Mouse (Mus musculus) c-Kit-positive CD71-positive TER-119-positive erythroid progenitor cells, embryonic 14.5 days (primary cell): Measurements from ENCODE around the gene Olfr545.
"Not testable (repeated sequence)": the region's sequence is repeated elsewhere in the genome, so short reads cannot be mapped to it uniquely, and the experiment has no call there.

ENCODE experiments used
- DNase-seq: peaks from one replicate; pipeline ENCODE4 v3.0.0-alpha.2; 2013; ENCODE audit warnings: low spot score

The Olfr545 gene

DNA sequence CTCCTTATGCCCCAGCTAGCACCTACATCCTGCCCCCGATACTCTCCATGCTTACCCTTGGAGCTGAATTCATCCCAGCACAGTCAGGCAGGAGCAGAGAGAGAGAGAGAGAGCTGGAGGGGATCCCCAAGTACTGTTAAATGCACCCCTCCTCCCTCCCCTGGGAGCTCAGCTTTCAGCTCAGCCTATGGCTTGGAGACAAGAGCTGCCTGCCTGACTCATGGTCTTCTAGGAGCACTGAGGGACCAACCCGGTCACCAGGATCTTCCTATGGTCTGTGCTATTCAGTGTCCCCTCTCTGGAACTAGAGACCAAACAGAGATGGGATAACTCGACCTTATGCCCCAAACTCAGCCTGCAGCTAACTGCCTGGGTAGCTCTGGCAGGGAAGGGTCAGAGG lies at the start of gene Olfr545:
Gene Olfr545, minus strand, starts transcription at position 101 of the 400 bp plus-strand sequence.
- no peak for DNase-seq

DNA sequence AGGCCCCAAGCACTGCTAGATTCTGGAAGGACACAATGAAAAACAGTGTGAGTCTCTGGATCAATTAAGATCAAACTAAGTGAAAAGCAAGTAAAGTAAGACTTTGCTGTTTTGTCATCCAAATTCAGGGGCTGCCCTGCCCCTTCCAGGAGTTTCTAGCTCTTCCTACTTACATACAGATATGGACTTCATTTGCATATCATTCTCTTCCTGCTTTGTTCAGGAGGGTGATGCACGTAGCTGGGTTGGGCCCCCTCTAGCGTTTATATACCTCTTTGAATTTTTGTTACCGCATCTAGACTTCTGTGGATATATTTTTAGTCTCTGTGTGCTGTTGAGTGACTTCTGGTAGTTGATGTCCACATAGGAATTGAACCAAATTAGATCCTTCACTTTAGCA lies 41.9 kb upstream of the Olfr545 start:
- DNase-seq: no peak

DNA sequence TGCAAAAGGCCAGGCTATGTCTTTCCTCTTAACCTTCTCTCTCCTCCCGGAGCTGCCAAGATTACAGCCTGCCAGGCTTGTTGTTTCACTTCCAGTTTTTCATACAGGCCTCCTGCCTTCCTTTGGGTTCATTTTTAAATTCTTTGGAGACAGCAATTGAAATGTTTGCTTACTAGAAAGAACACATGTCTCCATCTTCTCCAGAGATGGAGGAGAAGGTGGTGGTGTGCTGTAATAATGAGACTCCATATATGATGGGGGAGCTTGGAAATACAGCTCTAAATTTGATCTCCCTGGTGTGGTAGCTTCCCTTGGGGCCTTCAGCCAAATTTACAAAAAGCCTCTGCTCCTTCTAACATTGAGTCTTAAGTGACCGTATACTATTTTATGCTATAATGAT lies 41.2 kb upstream of the Olfr545 start, which contains the start of gene Olfr548-ps1:
Gene Olfr548-ps1, plus strand, starts transcription at position 301 of the 400 bp plus-strand sequence.
- DNase-seq: no peak

DNA sequence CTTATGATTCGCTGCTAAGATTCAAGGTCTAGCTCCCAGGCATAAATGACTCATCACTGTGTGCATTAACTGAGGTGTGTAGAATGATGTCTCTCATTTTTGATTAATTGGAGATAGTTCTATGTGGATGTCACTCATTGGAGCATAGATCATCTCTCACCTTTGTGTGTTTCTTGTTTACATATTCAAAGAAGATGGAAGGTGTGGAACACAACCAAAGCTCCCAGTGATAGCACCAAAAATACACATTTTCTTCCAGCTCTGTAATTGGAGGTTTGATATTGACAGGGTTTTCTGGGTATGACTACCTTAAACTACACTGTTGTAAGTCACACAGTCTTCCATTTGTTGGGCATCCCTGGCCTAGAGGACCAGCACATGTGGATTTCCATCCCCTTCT lies 35.1 kb upstream of the Olfr545 start, which contains the start of gene Olfr547:
Gene Olfr547, plus strand, starts transcription at position 301 of the 400 bp plus-strand sequence.
- DNase-seq: no peak

DNA sequence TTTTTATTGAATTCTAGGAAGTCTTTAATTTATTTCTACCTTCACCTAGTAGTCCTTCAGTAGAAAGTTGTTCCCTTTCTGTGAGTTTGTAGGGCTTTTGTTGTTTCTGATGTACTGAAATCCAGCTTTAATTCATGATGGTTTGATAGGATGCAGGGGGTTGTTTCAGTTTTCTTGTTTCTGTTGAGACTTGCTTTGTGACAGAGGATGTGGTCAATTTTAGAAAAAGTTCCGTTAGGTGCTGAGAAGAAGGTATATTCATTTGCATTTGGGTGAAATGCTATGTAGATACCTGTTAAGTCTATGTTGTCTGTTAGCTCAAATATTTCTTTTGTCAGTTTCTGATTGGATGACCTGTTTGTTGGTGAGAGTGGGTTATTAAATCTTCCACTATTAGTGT lies 29.7 kb upstream of the Olfr545 start:
- no peak for DNase-seq

DNA sequence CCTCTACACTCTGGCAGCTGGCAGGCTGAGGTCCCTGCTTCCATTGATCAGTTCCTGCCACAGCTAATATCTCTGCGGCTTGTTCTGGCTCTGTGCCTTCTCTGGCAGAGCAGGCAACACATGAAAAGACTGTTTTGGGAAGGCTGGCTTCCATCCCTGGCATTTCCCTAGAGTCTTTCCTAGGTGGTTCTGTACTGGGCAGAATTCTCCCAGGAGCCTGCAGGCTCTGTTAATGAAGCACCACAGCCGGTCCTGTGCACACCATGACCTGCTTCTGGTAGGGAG lies 17.6 kb upstream of the Olfr545 start:
- DNase-seq: no peak

DNA sequence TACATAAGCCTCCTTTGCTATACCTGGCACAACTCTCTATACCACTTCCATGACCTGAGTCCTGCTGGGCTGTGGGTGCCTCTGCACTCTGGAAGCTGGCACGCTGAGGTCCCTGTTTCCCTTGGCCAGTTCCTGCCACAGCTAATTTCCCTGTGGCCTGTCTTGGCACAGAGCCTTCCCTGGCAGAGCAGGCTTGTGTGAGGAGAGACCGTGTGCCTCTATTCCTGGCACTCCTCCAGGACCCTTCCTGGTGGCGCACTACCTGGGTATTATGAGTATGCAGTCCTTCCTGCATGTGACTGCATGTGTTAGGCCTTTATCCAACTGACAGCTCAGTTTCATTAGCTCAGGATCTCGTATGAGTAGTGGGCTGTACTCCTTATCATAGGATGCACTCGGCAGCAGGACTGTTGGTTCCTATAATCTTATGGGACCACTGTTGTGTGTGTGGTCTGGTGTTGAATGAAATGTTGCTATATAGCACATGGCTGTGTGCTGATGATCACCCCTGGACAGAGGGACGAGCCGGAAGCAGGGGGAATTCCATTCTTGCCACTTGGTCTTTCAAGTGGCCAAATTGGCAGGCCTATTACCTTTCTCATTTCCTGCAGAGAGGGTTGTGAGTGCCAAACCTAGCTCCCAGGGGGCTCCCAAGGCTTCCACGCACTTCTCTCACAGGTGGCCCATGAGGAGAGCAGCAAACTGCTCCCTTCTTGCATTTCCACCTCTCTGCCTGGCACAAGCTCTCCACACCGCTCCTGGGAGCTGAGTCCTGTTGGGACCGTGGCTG lies 17.1 kb upstream of the Olfr545 start:
- DNase-seq: no peak

DNA sequence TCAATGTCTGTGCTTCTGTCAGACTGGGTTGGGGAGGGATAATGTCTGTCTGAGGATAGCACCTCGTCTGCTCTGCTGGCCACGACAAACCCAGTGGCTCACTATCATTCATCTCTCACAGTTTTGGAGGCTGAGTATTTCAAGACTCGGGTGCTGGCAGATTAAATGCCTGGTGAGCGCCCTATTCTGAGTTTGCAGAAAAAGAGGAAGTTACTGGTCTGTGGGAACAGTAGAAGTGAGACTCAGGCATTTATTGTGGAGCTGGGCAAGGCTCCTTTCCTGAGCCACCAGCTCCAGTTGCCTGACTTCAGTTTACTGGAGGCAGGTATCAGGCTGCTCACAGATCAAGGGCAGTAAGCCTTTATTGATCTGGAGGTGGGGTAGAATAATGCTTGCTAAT lies 14.8 kb upstream of the Olfr545 start:
- DNase-seq: no peak

DNA sequence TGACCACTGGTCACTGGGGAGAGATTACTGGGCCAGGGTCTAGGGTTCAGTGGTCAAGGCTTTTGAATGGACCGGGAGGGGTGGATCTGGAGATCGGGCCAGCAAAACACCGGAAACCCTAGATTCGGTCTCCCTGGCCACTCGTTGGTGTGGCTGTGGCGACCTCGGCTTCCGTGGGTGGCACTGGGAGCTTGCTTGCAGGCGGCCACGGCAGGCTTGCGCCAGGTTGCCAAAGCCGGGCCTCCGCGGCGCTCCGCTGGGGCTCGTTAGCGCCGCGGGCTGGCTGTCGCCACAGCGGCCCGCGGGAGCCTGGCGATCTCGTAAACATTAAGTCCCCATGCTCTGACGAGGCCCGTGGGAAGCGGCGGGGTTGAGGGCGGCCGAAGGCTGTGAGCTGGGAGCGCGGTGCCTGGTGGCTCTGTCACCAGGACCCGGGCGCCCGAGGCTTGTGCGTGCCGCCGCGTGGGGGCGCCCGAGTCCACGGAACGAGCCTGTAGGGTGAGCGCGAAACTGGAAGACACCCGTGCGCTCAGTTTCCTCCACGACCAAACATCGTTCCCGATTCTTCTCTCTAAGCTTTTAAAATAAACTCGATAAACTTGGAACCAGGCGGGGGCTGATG lies 13.6 kb upstream of the Olfr545 start:
- DNase-seq: peak; percentile 60

DNA sequence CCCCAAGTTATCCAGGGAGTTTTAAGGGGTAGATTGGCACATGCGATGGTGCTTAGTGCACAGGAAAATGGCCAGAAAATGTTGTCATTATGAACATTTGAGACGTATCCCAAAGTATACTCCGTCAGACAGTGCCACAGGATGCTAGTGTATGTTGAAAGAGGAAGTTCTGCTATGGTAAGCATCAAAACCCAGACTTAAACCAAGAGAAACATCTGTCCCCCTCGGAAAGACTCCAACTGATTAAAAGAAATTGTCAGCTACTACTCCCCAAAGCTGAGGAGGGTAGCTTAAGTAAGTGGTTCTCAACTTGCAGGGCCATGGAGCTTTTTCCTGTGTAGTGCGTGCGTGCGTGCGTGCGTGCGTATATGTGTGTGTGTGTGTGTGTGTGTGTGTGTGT lies 12.6 kb upstream of the Olfr545 start:
- DNase-seq: no peak

DNA sequence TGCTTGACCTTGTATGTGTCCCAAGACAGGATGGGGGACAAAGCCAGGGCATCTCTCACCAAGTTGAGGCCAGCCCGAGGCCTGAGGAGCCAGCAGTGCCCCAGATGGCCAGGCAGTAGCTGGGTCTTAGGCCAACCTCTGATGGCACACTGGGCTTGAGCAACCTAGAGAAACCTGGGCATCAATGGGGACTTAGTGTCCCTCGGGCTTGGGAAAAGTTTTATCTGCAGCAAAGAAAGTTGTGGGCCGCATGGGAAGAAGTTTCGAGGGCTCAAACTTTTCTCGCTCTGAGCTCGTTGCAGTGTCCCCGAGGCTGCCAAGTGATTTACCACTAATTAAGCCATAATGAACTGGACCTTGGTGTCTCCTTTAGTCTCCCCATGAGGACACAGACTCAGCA lies 10.4 kb upstream of the Olfr545 start:
- no peak for DNase-seq

DNA sequence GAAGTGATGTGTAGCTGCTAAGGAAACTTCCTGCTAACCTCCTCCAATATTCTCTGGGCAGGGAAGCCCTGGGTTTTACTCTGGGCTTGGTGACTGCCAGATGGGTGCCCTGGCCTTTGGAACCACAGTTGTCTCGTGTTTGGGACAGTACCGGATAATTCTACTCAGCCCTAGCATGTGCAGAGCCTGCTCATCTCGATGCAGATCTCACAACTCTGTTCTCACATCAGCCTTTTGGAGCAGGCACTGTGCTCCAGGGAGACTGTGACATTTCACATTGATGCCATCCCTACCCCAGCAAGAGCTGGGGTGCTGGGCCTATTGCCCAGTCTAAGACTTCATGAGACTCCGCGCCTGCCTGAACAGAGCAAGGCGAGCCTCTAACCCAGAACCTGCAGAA lies 9.3 kb upstream of the Olfr545 start:
- no peak for DNase-seq

DNA sequence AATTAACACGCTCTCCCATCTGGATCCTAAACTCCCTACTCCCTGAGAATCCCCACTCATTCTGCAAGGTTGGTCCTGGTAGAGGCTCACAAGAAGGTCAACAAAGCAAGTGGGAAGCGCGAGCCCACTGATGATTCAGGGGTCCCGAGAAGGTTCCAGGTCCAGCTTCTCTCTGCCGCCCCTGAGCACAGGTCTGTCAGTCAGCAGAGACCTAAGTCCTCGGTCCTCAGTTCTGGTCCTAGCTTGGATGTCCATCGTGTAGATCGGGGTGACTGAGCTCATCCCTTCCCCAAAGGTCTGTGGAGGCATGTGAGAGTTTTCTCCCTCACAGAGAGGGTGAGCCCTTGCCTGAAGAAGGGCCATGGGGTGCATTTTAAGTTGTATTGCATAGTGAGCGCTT lies 8.7 kb upstream of the Olfr545 start:
- DNase-seq: no peak

DNA sequence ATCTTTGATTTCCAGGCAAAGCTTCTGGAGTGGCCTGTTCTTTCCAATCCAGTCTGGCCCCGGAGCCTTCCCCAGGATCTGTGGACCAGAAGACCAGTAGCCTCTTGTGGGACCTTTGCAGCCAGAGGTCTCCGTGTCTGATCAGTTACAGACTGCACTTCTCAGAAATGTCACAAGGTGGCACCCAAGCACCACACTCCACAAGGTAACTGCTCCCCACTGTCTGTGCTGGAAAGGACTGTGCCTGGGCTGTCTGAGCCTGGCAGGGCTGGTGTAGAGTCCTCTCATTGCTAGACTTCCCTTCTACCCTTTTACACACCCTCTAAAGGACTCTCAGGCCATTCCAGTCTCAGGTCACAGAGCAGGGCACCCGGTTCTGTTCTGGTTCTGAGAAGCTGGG lies 7.5 kb upstream of the Olfr545 start:
- DNase-seq: peak; percentile 51

DNA sequence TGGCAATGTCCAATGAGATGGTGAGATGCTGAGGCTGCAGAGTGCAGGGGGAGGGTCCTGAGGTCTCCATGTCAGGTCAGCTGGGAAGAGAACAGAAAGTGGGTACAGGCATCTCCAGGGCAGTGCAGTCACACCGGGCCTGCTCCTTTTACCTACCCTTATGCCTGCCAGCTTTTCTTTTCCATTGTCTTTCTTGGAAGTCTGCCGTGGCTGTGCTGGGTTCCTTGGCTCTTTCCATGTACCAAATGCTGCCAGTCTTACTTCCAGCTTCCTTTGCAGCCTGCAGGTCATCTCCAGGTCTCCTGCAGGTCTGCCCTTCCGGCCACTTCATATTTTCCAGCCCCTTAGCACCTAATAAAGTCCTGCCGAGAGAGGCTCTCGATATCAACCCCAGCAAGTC lies 2.6 kb upstream of the Olfr545 start:
- no peak for DNase-seq

DNA sequence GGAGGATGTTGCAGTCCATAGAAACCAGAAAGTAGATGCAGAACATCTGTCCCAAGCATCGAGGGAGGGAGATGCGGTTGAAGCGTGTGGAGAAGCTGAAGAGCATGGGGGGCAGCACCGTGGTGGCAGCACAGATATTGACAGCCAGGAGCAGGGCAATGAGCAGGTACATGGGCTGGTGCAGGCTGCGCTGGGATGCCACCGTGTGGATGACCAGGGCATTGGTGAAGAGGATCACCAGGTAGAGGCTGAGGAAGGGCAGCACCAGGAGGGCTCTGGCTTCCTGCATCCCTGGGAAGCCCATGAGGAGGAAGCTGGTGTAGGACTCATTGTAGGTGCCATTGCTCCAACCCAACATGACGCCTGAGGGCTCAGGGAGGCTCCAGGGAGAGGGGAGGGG lies 5.0 kb downstream of the Olfr545 start:
- DNase-seq: not testable (repeated sequence)

DNA sequence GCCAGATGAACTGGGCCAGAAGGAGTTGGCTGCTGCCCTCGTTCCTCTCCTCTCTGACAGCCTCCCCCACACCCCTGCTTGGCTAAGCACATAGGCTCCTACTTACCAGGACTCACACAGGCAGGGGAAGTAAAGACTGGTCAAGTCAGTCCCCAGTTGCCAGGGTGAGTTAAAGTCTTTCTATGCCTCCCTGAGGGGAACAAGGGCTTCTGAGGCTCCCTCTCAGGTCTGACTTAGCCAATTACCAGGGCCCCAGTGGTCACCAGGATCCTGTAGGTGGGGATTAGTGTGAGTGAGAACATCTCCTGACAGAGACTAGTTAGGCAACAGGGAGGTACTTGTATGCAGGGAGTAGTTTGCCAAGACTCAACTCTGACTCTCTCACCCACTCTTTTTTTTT lies 11.2 kb downstream of the Olfr545 start, which contains the start of gene Olfr544:
Gene Olfr544, minus strand, starts transcription at position 153 of the 400 bp plus-strand sequence.
- no peak for DNase-seq

DNA sequence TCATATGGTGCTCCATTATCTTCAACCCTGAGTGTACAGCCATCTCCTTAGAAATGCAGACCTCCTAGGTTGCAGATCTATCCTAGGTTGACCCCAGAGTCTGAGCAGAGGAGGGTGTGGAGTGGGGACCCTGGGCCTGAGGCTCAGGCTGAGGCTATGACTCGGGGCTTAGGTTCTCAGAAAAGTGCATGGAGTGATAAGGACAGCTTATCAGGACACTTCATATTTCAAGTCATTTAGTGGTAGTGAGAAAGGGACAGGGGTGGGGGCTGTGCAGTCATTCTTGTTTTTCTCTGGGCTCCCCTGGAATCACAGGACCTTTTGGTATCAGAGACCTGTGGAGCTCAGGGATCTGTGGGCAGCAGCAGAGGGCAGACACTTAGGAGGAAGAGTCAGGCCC lies 13.3 kb downstream of the Olfr545 start:
- peak; percentile 29 for DNase-seq

DNA sequence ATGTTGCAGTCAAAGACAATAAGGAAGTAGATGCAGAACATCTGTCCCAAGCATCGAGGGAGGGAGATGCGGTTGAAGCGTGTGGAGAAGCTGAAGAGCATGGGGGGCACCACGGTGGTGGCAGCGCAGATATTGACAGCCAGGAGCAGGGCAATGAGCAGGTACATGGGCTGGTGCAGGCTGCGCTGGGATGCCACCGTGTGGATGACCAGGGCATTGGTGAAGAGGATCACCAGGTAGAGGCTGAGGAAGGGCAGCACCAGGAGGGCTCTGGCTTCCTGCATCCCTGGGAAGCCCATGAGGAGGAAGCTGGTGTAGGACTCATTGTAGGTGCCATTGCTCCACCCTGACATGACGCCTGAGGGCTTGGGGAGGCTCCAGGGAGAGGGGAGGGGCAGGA lies 14.6 kb downstream of the Olfr545 start:
- not testable (repeated sequence) for DNase-seq

DNA sequence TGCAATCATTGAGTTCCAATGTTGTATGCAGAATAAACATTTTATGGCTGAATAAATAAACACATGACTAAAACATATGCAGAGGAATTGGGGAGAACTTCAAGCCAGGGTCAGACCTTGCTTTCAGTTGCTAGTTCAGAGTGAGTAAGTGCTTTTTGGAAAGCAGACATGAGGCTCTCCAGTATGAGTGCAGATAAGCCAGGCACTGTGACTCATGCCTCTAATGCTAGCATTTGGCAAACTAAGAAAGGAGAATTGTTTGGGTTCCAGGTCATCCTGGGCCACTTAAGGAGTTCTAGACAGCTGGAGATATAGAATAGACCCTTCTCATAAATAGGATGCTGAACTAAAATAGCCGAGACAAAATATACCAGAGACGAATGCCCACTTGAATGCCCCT lies 15.7 kb downstream of the Olfr545 start:
- no peak for DNase-seq

DNA sequence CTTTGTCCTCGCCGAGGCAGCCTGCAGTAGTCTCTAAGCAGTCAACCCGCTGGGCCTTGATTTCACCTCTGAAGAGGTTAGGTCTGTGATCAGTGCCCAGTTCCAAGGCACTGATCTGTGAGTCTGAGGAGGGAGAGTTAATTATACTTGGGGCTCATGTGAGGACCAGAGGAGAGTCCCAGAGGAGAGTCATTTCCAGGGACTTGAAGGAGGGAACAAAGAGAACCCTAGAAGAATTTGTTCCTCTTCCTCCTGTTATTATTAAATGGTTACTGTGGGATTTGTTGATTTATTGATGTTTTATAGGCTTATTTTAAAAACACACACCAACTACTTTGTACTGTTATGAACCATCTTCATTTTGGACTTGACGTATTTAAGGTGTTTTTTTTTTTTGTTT lies 17.8 kb downstream of the Olfr545 start, which contains the start of gene Olfr543:
Gene Olfr543, minus strand, starts transcription at position 101 of the 400 bp plus-strand sequence.
- DNase-seq: no peak

DNA sequence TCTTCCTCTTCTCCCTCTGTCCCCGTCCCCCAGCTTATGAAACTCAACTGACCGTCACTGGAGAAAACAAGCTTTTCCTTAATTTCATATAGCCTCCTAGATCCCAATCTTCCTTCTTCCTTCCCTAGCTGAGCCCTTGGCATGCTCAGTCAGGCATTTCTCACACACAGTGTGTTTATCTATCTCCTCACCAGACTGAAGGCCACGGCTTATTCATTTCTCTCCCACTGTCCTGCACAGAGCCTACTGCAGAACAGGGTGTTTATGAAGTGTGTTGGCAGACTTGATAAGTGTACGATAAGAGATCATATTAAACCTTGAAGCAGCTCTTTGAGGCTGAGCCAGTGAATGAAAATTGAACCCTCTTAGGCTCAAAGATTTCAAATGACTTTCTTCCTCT lies 18.6 kb downstream of the Olfr545 start:
- DNase-seq: no peak

DNA sequence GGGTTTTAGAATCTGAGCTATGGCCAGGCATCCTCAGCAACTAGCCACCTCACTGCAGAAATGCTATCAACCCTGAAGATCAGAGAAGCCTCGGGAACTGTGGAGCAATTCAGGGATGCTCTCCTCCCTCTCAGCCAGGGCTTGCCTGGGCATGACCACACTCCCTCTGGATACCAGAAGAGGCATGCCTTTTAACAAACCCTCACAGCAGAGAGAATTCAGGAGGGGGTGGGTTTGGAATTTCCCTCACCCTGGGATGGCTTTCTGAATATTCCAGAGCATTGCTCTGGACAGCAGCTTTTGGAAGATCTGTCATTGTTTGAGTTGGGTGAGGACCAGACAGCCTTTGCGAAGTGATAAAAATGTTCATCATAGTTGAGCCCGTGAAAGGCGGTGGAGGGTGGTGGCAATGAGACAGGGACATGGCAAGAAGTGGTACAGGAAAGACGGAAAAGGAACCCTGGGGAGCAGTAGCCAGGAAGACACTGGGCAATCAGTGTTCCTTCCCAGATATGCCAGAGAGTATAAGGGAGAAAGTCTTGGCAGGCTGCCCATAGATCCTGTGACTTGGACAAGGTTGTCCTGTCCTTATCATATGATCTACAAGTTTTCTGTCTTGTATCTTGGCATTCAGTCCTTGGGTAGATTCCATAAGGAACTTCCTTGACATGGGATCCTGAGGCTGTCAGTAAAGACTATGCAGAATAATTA lies 19.9 kb downstream of the Olfr545 start:
- DNase-seq: no peak
